Mouse (Mus musculus): ENCODE results near the gene Barx1. TPM values are rescaled to one million over a fixed set of nuclear protein-coding genes. Genes with fewer than 3 reads are reported as not detected.

Barx1 gene
- polyA plus RNA-seq, 3 experiments from 2014 or later: not detected

DNA sequence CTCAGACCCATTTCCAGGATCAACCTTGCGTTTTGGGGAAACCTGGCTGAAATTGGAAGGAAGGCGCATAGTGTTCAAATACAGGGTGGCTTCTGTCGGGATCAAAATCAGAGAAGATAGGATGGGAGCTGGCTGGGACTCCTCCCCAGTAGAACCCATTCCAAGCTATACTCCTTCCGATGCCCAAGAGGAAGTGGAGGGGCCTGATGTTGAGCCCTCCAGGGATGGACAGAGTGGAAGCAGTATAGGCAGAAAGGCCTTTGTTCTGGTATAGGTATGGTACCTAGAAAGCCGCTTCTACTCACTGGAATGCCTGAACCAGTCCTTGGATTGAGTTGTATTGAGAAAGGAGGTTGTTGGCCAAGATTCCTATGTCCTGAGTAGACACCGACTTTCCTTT lies 2.1 kb upstream of the Barx1 start:
- no peak for ATAC-seq

DNA sequence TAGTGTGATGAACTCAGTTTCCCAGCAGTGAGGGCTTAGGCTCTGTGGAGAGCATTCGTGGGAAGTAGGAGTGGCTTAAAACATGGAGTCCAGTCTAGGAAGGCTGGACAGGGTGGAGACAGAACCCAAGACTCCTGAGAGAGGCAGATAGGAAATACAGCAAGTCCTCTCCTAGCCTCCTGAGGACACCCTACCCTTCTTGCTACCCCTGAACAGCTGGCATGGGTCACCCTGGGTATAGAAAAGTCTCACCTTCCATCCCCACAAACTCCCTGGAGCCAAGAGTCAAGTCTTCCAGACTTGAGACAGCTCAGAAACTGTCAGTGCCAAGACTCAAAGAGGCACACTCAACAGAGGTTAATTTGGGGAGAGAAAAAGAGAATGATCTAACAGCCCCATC lies 1.2 kb upstream of the Barx1 start:
- no peak for ATAC-seq

DNA sequence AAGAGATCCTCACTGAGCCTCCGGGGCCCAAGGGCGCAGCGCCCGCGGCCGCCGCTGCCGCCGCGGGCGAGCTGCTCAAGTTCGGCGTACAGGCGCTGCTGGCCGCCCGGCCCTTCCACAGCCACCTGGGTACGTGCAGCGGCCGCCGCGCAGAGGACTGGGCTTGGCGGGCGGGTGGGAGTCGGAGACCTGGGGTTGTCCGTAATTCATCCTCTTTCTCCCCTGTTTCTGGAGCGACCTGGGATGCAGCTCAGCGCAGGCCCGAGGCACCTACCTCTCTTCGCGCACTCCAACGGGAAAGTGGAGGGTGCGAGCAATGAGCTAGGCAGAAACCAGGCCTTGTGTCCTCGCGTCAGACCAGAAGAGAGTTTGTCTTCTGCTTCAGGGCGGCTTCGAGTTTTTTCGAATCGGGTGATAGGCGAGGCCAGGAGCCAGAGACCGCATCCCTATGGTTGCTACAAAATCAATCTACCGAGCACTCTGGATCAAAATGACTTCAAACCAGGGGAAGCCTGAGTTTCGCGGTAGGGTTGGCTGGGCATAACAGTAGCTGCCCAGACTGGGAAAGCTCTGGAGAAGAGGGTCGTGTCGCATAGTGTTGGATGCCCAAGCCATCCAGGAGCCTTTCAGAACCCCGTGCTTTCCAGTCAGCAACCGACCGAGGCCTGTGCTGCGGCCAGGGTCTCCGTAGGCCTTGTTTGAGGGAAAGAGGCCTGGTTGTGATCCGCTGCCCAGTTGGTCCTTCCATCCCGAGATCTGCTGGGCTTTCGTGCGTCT lies 601 bp downstream of the Barx1 start:
- ATAC-seq: no peak

DNA sequence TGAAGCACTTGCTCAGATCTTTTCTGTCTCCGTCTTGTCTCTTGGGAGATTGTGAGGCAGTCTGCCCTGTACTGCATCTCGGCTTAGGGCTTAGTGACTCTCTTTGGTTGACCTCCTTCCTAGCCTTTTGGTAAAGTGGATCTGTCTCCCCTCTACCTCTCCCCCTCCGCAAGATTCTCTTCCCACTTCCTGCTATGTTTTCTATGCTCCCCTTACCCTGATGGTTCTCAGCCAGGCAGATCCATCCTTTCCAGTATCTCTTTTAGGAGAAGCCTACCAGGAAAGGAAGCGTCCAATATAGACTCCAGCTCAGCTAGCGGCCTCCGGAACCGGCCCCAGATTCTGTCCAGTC lies 1.2 kb downstream of the Barx1 start:
- no peak for ATAC-seq

DNA sequence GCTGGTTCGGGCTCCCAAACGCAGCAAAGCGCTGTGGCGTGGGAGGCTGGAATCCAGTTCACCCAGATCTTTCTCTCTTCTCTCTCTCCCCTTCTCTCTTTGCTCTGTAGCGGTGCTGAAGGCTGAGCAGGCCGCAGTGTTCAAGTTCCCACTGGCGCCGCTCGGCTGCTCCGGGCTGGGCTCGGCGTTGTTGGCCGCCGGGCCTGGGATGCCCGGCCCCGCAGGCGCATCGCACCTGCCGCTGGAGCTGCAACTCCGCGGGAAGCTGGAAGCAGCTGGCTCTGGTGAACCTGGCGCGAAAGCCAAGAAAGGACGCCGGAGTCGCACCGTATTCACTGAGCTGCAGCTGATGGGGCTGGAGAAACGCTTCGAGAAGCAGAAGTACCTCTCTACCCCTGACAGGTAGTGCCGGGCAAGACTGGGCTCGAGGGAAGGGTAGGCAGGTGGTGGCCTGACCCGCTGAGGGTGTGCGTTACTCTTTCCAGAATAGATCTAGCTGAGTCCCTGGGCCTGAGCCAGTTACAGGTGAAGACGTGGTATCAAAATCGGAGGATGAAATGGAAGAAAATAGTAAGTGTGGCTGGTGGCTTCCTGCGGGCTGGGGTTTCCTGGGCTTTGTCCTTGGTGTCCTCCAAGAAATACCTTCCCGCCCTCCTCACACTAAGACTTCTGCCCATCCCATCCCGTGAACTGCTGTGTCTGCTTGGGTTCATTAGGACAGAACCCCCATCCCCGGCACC lies 2.3 kb downstream of the Barx1 start:
- ATAC-seq: no peak

DNA sequence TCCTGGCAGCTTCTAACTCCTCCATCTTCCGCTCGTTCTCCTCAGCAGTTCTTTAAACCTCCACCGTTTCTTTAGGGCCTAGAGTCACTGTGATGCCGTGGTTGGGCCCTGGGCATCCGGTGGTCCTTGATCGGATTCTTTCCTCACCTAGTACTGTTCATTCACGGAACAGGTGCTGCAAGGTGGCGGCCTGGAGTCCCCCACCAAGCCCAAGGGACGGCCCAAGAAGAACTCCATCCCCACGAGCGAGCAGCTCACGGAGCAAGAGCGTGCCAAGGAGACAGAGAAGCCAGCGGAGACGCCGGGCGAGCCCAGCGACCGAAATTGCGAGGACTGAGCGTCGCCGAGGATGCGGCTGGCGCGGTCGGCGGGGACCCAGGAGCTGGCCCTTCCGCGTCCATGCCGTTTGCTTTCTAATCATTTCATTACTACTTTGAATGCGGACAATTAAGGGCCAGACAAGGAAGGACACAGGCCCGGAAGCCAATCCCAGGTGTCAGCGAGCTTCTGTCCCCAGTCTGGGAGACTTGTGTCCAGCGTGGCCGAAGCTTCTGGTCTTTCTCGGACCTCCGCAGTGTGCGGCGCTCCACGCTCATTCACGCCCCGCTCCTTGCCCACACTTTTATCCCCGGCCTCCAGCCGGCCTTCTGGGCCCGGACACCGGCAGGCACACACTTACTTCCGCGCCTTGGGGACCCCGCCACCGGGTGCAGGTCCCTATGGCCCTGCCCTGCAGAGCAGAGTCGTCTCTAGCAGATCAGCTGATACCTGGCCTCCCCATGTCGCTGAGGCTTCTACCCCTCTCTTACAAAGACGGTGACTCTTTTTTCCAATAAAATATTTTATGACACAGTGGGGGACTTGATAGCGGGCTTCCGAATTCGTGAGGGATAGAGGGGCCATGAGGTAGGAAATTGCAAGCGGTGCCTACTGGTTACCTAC lies 3.1 kb downstream of the Barx1 start:
- ATAC-seq: no peak

DNA sequence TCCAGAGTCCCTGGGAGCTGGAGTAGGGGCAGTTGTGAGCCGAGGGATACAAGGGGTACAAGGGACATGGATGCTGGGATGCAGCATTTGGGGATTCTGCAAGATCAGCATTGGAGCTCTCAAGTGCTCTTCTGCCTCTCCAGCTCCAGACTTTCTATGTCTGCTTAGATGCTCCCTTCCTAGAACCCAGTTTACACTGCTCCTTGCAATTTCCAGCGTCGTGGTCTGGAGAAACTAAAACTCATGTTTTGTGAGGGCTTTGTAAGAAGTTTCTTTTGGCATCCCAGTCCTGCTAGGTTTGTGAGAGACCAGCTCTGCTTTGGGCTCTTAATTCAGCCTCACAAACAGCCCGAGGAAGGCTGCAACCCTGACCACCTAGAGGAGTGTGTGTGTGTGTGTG lies 4.7 kb downstream of the Barx1 start:
- no peak for ATAC-seq

DNA sequence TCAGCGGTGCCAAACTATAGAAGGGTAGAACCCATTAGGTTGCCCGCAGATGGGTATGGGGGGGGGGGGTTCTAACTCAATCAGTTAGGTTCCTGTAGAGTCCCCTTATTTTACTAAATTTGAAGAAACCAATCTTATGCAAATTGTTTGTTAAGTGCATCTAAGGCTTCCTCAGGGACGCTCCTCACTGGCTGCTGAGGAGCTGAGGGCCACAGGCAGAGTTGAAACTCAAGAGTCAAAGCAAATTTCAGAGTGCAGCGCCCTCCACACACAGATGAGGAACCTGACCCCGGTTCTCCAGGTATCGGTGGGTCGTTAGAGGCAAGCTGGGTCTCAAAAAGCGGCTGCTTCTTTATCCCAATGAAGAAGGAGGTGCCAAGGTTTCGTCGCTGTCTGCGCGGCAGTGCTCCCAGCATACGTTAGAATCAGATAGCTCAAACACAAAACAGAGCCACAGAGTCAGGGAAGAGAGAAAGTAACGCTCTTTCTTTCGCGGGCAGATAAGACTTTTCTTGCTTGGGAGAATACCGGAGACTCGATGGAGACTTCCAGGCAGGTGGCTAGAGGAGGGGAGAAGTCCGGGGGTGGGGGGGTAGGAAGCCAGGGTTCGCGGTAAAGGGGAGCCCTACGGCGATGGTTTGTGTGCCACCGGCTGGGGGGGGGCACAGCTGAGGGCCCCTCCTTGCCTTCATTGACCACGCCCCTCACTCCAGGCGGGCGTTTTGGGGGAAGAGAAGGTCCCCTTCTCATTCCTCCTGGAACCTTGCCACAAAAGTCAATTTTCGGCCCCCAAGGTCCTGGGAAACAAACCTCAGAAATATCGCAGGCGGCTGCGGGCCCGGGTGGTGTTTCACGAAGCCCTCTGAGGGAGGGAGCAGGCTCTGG lies 5.5 kb downstream of the Barx1 start:
- no peak for ATAC-seq

DNA sequence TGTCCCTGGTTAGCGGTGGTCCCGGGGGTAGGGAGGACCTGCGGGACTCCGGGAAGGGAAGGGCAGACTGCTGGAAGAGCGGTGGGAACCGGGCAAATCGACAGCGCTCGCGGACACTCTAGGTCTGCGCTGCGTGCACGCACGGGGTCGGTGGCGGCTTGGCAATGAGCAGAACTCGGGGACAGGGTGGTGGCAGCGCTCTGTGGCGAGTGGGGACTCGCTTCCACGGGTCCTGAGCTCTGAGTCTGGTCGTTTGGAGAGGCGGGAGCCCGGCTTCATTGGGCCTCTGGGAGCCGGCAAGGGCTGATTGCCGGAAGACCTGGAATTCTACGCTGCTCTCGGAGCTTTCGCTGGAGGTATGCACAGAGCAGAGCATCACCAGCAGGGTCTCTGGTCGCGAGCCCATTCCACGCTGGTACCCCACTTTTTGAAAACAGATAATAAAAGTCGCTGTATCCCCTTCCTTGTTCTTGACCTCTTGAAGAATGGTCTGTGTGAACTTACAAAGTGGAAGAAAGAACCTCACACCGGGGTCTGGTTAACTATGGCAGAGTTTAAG lies 6.3 kb downstream of the Barx1 start:
- no peak for ATAC-seq

DNA sequence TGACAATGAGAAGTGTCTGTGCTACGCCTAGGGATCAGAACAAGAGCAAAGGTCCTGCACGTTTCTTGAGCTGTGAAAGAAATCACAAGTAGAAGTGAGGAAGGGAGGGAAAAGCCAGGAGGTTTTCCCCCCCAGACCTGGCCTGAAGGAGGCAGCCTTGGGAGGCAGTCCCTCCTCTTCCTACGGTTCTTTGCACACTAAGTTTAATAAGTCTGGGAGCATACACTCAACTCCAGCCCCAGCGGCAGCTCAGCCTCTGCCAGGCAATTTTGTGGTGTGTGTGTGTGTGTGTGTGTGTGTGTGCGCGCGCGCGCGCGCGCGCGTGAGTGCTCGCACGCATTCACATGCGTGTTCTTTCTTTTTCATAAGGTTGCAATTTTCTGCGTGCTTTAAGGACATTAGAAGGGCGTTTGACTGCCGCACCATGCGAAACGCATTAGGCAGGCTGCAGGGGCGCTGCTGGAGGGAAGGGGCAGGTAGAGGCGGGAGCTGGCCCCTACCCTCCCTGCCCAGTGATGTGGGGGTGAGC lies 9.6 kb downstream of the Barx1 start:
- no peak for ATAC-seq

DNA sequence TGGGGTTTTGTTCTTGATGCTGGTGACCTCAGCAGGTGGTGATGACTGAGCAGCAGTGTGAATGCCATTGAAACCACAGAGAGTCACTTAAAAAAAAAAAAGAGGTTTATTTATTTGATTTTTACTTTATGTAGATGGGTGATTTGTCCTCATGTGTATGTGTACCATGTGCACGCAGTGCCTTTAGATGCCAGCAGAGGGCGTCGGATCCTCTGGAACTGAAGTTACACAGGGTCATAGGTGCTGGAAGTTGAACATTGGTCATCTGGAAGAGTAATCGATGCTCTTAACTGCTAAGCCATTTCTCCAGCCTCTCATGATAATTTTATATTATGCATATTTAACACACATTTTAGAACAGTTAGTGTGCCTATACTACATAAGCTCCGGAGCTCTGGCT lies 11.8 kb downstream of the Barx1 start:
- no peak for ATAC-seq

DNA sequence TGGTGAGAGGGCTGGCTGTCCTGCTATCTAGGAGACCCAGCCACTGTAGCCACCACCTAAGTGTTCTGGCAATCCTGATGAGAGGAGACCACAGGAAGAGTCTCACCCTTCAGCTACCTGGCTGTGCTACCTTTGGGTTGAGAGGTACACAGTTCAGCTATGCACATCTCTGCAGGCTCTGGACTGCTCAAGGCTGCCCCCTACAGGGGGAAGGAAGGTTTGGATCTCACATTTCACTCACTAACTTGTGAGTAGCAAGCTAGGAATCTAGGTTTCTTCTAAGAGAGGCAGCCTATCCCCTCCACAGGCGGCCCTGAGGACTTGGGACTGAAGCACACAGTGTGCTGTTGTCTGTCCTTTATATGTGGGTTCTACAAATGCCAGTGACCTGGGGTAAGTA lies 16.6 kb downstream of the Barx1 start:
- ATAC-seq: no peak

DNA sequence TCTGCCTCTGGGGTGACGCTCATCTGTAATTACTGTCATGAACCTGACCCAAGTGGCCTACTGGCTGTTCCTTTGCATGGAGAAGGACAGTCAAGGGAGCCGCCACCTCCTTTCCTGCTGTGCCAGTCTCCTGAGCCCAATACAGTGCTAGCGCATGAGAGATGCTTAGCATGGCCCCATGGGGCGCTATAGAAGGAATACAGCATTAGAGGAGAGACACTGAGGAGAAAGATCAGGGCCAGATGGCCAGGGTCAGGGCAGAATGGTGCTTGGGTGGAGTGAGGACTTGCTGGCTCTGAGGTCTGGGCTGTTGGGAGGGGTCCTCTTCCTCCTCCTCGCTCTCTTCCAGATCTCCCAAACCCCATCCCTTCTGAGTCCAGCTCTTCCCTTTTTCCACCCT lies 23.9 kb downstream of the Barx1 start:
- no peak for ATAC-seq

DNA sequence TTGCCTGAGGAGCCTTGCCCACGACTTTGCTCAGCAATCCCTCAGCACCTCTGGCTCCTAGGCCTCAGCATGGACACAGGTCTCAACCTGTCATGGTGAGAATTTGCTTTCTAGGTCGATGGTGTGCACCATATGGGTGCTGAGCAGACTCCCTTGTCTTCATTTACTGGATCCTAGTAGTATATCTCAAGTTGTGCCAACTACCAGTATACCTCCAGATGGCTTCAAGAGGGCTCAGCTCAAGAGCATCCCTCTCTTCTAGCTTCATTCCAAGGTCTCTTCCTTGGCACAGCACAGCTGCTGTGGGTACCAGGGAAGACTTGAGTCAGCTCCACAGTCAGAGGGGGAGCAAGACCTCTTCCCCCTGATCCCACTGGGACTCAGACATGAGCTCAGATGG lies 29.2 kb downstream of the Barx1 start:
- no peak for ATAC-seq

DNA sequence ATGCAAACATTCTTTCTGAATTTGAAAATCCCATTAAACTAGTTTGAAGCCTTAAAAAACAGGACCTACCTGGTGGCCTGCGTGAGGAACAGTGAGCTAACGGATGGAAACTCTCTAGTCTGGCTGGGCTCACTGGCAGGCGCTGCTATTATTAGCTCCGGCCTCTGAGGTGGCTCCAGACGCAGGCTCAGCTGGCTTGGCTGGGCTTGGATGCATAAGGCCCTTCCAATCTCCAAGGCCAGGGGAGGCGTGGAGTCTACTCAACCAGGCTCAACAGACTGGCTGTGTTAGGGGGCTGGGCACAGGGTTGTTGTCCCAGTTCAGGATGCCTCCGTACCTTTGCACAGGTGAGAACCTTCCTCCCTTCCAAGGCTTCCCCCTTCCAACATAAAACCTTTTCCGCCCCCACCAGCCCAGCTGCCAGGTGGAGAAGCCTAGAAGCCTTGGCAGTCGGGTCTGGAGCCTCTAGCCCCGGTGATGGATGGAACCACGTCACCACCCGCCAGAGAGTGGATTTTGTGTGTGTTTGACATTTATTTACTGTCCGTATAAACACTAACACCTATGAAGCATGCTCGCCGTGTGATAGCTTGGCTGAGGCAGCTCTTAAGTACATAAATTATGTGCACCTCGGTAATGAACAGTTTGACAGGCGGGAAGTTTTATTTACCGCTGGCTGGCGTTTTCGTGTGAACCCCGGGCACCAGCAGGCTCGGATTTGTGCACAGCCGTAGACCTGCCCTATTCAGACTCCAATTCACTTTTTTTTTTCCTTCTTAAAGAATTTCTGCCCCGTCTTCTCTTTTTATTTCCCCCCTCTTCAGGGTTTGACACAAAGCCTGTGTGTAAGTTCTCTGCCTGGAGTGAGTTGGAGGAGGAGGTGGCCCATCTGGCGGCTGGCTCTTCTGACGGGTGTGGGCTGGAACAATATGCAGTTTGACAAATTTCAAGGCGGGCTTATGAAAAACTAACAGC lies 31.6 kb downstream of the Barx1 start:
- ATAC-seq: no peak

DNA sequence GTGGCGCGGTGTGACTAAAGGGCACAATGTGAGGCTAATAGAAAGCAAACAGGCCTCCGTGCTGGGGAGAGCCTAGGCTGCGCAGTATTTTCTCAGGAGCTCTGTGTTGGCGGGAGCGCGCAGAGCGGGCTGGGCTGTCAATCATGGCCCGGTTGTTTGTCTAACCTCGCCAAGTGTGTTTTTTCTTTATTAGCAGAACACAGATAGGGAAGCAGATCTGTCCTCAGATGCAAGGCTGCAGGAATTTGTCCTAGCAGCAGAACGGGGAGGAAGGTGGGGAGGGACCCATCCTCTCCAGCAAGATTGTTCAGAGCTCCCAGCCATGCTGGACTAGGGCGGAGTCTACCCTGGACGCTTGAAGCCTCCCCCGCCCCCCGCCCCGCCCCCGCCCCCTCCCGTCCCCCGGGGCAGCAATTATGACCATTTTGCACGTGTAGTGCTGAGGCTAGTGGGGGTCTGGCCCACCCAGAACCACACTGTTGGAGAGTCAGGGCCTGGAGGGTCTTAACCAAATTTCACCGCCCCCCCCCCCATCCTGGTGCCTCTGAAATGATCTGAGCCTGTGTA lies 43.7 kb downstream of the Barx1 start:
- no peak for ATAC-seq

DNA sequence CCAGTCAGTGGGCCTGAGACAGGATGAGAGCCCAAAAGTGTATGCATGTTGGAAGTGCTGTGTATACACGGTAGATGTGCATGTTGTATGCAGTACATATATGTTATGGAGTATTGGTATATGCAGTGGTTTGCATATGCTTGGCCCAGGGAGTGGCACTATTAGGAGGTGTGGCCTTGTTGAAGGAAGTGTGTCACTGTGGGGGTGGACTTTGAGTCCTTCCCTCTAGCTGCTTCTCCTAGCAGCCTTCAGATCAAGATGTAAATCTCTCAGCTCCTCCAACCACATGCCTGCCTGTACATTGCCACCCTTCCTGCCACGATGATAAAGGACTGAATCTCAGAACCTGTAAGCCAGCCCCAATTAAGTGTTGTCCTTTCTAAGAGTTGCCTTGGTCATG lies 49.9 kb downstream of the Barx1 start:
- ATAC-seq: no peak

DNA sequence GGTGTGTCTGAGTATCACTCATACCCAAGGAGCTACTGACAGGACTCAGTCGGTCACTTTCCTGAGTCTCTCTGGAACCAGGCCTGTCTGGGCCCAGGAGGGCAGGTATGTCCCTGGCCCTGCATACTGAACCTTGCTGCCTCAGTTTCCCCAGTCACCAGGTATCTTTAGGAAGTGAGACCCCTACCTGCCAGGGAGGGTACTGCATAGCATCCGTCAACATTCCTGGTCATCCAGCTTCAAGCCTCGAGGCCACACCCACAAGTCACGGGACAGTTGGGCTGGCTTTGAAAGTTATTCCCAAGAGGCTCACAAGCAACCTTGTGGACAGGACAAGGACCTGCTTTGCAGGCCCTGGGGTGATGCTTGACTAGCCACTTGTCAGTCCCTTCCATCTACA lies 53.3 kb downstream of the Barx1 start:
- no peak for ATAC-seq

Data from inflammation-experienced regulatory T-cells, adult 6 months (primary cell).